Mouse (Mus musculus) liver, embryonic 13.5 days (tissue): ENCODE measurements around the gene Nprl3. TPM values are rescaled to one million over a fixed set of nuclear protein-coding genes. Genes with fewer than 3 reads are reported as not detected.
"Not testable (repeated sequence)": the region's sequence is repeated elsewhere in the genome, so short reads cannot be mapped to it uniquely, and the experiment has no call there.

Experiments used
- ATAC-seq: fragments of 200-750 bp; cut with Nextera tagmentation; 2 replicates; pipeline ENCODE4 v1.8.0; 2017; ENCODE audit warnings: low read depth, mild to moderate bottlenecking, moderate number of reproducible peaks, moderate library complexity
- DNase-seq: peaks from one replicate; pipeline ENCODE4 v3.0.0; 2022
- H3K27ac ChIP-seq: fragments of 300-500 bp; sonication (generic); 2 replicates; pipeline ENCODE4 v1.5.1; 2015; ENCODE audit warnings: moderate library complexity, mild to moderate bottlenecking, inconsistent platforms
- H3K27me3 ChIP-seq: fragments of 300-500 bp; sonication (generic); 2 replicates; pipeline ENCODE4 v1.6.1; 2015; ENCODE audit warnings: mild to moderate bottlenecking, inconsistent platforms
- H3K36me3 ChIP-seq: fragments of 300-500 bp; sonication (generic); 2 replicates; pipeline ENCODE4 v1.6.1; 2015; ENCODE audit warnings: mild to moderate bottlenecking, inconsistent platforms
- H3K4me1 ChIP-seq: fragments of 300-500 bp; sonication (generic); replicated peaks from 2 replicates; pipeline ENCODE4 v1.6.1; 2015; ENCODE audit warnings: inconsistent platforms
- H3K4me2 ChIP-seq: fragments of 300-500 bp; sonication (generic); 2 replicates; pipeline ENCODE4 v1.6.1; 2015; ENCODE audit warnings: inconsistent platforms, mild to moderate bottlenecking, moderate library complexity
- H3K4me3 ChIP-seq: fragments of 300-500 bp; sonication (generic); replicated peaks from 2 replicates; pipeline ENCODE4 v1.5.1; 2015; ENCODE audit warnings: mild to moderate bottlenecking, inconsistent platforms
- H3K9ac ChIP-seq: fragments of 300-500 bp; sonication (generic); 2 replicates; pipeline ENCODE4 v1.6.1; 2015; ENCODE audit warnings: mild to moderate bottlenecking, inconsistent platforms
- H3K9me3 ChIP-seq: fragments of 300-500 bp; sonication (generic); replicated peaks from 2 replicates; pipeline ENCODE4 v1.6.1; 2016; ENCODE audit warnings: inconsistent platforms
- WGBS: fragments of 180-500 bp; shearing (Covaris S2); methylation state at CpG from one replicate; pipeline ENCODE4 v1.1.7; 2015; ENCODE audit not compliant: insufficient replicate concordance; 5-methylcytosine and 5-hydroxymethylcytosine counted together
- polyA plus RNA-seq: library from polyadenylated mRNA; unstranded; fragments of >200 nt; fragmentation: Nextera tagmentation; extraction: Ambion mirVana; gene quantifications from 2 replicates; pipeline ENCODE4 v1.2.1, GENCODE M21; 2015

Gene Nprl3
- polyA plus RNA-seq, 1 experiment from 2014 or later, result 27.5 TPM

- under 1% methylated on average over 52 of the region's 52 CpGs for WGBS
- Histone ChIP-seq H3K4me1 (peaks cover 29% of the 10 kb centered on the region), H3K27me3 (0 out of 2 replicates have a peak, but pooled peaks cover 4% of the 10 kb centered on the region), H3K36me3 (peaks cover 38% of the 10 kb centered on the region), H3K9me3 (no peaks in the 10 kb centered on the region), H3K4me2 (peak within 1 kb of the TSS; percentile 89), H3K4me3 (peak within 1 kb of the TSS; percentile 68), H3K27ac (peak within 1 kb of the TSS; percentile 93), H3K9ac (peak within 1 kb of the TSS; percentile 82)
- DNase-seq (peak; percentile 98), ATAC-seq (peak; percentile 99)
These were observed 62.2 kb downstream of the Nprl3 start, which contains the start of gene Snrnp25 for GRCm38 (mm10) chr11:32205058-32205873. TSS of gene Snrnp25 (plus strand) at chr11:32205415.

- ATAC-seq (no peak), DNase-seq (no peak)
- peaks cover 6% of the 10 kb centered on the region for H3K36me3 ChIP-seq
- H3K27ac ChIP-seq, result no peak overlapping the region
- 46% methylated on average over 11 of the region's 11 CpGs for WGBS
- no peak overlapping the region for H3K4me2 ChIP-seq
- H3K27me3 ChIP-seq, result 0 out of 2 replicates have a peak, but pooled peaks cover 4% of the 10 kb centered on the region
- no peaks in the 10 kb centered on the region for H3K9me3 ChIP-seq
- H3K4me1 ChIP-seq, result peaks cover 45% of the 10 kb centered on the region
- H3K9ac ChIP-seq, result no peak overlapping the region
- H3K4me3 ChIP-seq, result no peak overlapping the region
These were observed 65.4 kb downstream of the Nprl3 start for GRCm38 (mm10) chr11:32201922-32202685.

GRCm38 (mm10) chr11:32200992-32201391 is 66.5 kb downstream of the Nprl3 start:
- not testable (repeated sequence) for H3K27ac ChIP-seq, H3K9ac ChIP-seq, ATAC-seq, H3K4me2 ChIP-seq, H3K27me3 ChIP-seq, H3K4me3 ChIP-seq, H3K9me3 ChIP-seq, DNase-seq, H3K36me3 ChIP-seq
- H3K4me1 ChIP-seq, result peaks cover 45% of the 10 kb centered on the region
- WGBS, result 35% methylated on average over 1 of the region's 1 CpGs

- H3K9ac ChIP-seq, result peak within 1 kb of the TSS; percentile 27; the same call in 1 of the 2 replicates
These were observed 67.4 kb downstream of the Nprl3 start, which contains the start of gene Il9r for GRCm38 (mm10) chr11:32200075-32200601. TSS of gene Il9r (minus strand) at chr11:32200279.

GRCm38 (mm10) chr11:32199230-32199629 is 68.3 kb downstream of the Nprl3 start:
- 0 out of 2 replicates have a peak overlapping the region, but pooled peaks have one; percentile 1 for H3K9ac ChIP-seq
- H3K27ac ChIP-seq, result no peak overlapping the region
- H3K4me1 ChIP-seq, result peaks cover 40% of the 10 kb centered on the region
- no peaks in the 10 kb centered on the region for H3K9me3 ChIP-seq
- no peaks in the 10 kb centered on the region for H3K36me3 ChIP-seq
- WGBS, result 26% methylated on average over 6 of the region's 6 CpGs
- H3K4me2 ChIP-seq, result no peak overlapping the region
- DNase-seq (no peak), ATAC-seq (peak; percentile 35; the same call in 1 of the 2 replicates)
- 0 out of 2 replicates have a peak, but pooled peaks cover 4% of the 10 kb centered on the region for H3K27me3 ChIP-seq
- H3K4me3 ChIP-seq, result no peak overlapping the region

More at GRCm38 (mm10) chr11:32200075-32200601, 67.4 kb downstream of the Nprl3 start, which contains the start of gene Il9r:
- WGBS, result 21% methylated on average over 10 of the region's 10 CpGs
- ATAC-seq, result no peak
- peak within 1 kb of the TSS; percentile 10; the same call in 1 of the 2 replicates for H3K4me2 ChIP-seq
- no peak within 1 kb of the TSS for H3K4me3 ChIP-seq
- H3K27ac ChIP-seq, result no peak within 1 kb of the TSS
- peaks cover 48% of the 10 kb centered on the region for H3K4me1 ChIP-seq
- 0 out of 2 replicates have a peak, but pooled peaks cover 4% of the 10 kb centered on the region for H3K27me3 ChIP-seq
- no peak for DNase-seq
- H3K36me3 ChIP-seq, result no peaks in the 10 kb centered on the region
- no peaks in the 10 kb centered on the region for H3K9me3 ChIP-seq

GRCm38 (mm10) chr11:32198256-32198955 is 69.1 kb downstream of the Nprl3 start:
- Histone ChIP-seq H3K4me2 (no peak overlapping the region), H3K4me3 (no peak overlapping the region), H3K36me3 (no peaks in the 10 kb centered on the region), H3K9me3 (no peaks in the 10 kb centered on the region), H3K9ac (no peak overlapping the region), H3K4me1 (peaks cover 38% of the 10 kb centered on the region), H3K27me3 (0 out of 2 replicates have a peak, but pooled peaks cover 4% of the 10 kb centered on the region), H3K27ac (no peak overlapping the region)
- no peak for ATAC-seq
- 51% methylated on average over 14 of the region's 14 CpGs for WGBS
- DNase-seq, result no peak

GRCm38 (mm10) chr11:32197766-32198165 is 69.7 kb downstream of the Nprl3 start:
- Histone ChIP-seq H3K4me1 (peaks cover 38% of the 10 kb centered on the region), H3K4me3 (no peak overlapping the region)
- no peak for ATAC-seq

GRCm38 (mm10) chr11:32196727-32197126 is 70.8 kb downstream of the Nprl3 start:
- DNase-seq, result no peak
- H3K9me3 ChIP-seq, result no peaks in the 10 kb centered on the region
- no peaks in the 10 kb centered on the region for H3K27me3 ChIP-seq
- peaks cover 38% of the 10 kb centered on the region for H3K4me1 ChIP-seq
- no peak overlapping the region for H3K9ac ChIP-seq
- H3K4me3 ChIP-seq, result no peak overlapping the region
- no peak overlapping the region for H3K4me2 ChIP-seq
- H3K27ac ChIP-seq, result no peak overlapping the region
- 36% methylated on average over 6 of the region's 6 CpGs for WGBS
- no peak for ATAC-seq
- no peaks in the 10 kb centered on the region for H3K36me3 ChIP-seq

More at GRCm38 (mm10) chr11:32197766-32198165, 69.7 kb downstream of the Nprl3 start:
- H3K9me3 ChIP-seq, result no peaks in the 10 kb centered on the region
- no peak overlapping the region for H3K9ac ChIP-seq
- WGBS, result 54% methylated on average over 3 of the region's 3 CpGs
- no peak overlapping the region for H3K27ac ChIP-seq
- no peaks in the 10 kb centered on the region for H3K36me3 ChIP-seq
- no peak for DNase-seq
- 0 out of 2 replicates have a peak, but pooled peaks cover 1% of the 10 kb centered on the region for H3K27me3 ChIP-seq
- H3K4me2 ChIP-seq, result no peak overlapping the region

- Histone ChIP-seq H3K27me3 (no peaks in the 10 kb centered on the region), H3K4me2 (no peak overlapping the region), H3K27ac (no peak overlapping the region), H3K4me1 (peaks cover 38% of the 10 kb centered on the region), H3K36me3 (no peaks in the 10 kb centered on the region), H3K9me3 (no peaks in the 10 kb centered on the region), H3K9ac (peak overlapping the region; percentile 33; the same call in 1 of the 2 replicates), H3K4me3 (no peak overlapping the region)
- 11% methylated on average over 11 of the region's 11 CpGs for WGBS
- DNase-seq (no peak), ATAC-seq (peak; percentile 30; the same call in 1 of the 2 replicates)
These were observed 71.5 kb downstream of the Nprl3 start for GRCm38 (mm10) chr11:32195867-32196540.

- ATAC-seq (no peak), DNase-seq (no peak)
- no peak overlapping the region for H3K27ac ChIP-seq
- WGBS, result 83% methylated on average over 5 of the region's 5 CpGs
- H3K4me3 ChIP-seq, result no peak overlapping the region
- H3K4me2 ChIP-seq, result no peak overlapping the region
- H3K27me3 ChIP-seq, result no peaks in the 10 kb centered on the region
- H3K9me3 ChIP-seq, result no peaks in the 10 kb centered on the region
- peaks cover 28% of the 10 kb centered on the region for H3K4me1 ChIP-seq
- no peaks in the 10 kb centered on the region for H3K36me3 ChIP-seq
- H3K9ac ChIP-seq, result no peak overlapping the region
These were observed 72.9 kb downstream of the Nprl3 start for GRCm38 (mm10) chr11:32194626-32195025.
